In the genomic region with DNA sequence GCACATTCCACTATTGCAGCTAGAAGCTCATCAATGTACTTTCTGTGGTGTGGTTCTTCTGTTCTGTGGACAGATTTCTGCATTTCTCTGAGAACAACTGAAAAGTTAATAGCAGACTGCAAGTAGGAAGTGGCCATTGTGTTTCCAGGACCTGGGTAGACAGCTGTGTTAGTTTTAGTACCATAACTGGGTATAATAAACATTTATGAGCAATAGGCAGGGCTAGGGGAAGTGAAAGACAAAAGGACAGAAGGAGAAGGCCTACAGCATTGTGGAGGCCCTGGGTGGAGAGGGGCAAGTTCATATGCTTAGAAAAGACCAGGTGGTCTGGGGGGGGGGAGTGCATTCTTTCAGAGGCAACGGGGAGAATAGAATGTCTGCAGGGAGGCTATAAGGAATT, we compare ENCODE assay signal across 27 mouse cellular contexts. TPM values are rescaled to one million over a fixed set of nuclear protein-coding genes. Genes with fewer than 3 reads are reported as not detected.
DNase-seq lines count a peak whose midpoint lies in the region; ATAC-seq lines count a peak whose summit lies in the region.
"Had no signal": no experiment of that assay in that cellular context is flagged by ENCODE, and none has a peak within 500 bp of the region (broad histone marks: within the 10 kb centered on the region; RNA-seq: fewer than 3 reads in every experiment).

No protein-coding gene starts in this region.

- peak overlapping the region; percentile 8; the same call in 1 of the 2 replicates for H3K27ac ChIP-seq in heart, embryonic 12.5 days (ENCODE audit: poor library complexity, severe bottlenecking)
- H3K27ac ChIP-seq: embryonic facial prominence, embryonic 12.5 days; forebrain, embryonic 13.5 days; hindbrain, embryonic 15.5 days; liver, embryonic 15.5 days; lung, embryonic 15.5 days; stomach, embryonic 15.5 days had no signal

- H3K4me2 ChIP-seq in heart, embryonic 12.5 days: no peak overlapping the region
- H3K4me2 ChIP-seq: embryonic facial prominence, embryonic 12.5 days; forebrain, embryonic 13.5 days; hindbrain, embryonic 15.5 days; liver, embryonic 15.5 days; lung, embryonic 15.5 days; stomach, embryonic 15.5 days had no signal

- no peaks in the 10 kb centered on the region for H3K27me3 ChIP-seq in heart, embryonic 12.5 days (replicated peaks)
- H3K27me3 ChIP-seq: embryonic facial prominence, embryonic 12.5 days; forebrain, embryonic 13.5 days; hindbrain, embryonic 15.5 days; liver, embryonic 15.5 days; lung, embryonic 15.5 days; Patski; stomach, embryonic 15.5 days had no signal

- no peaks in the 10 kb centered on the region for H3K9me3 ChIP-seq in heart, embryonic 12.5 days (replicated peaks)
- H3K9me3 ChIP-seq: embryonic facial prominence, embryonic 12.5 days; forebrain, embryonic 13.5 days; hindbrain, embryonic 15.5 days; liver, embryonic 15.5 days; lung, embryonic 15.5 days; stomach, embryonic 15.5 days had no signal

- 68% methylated on average over 1 of the region's 1 CpGs for WGBS in heart, embryonic 12.5 days

- peaks cover 69% of the 10 kb centered on the region for H3K4me1 ChIP-seq in heart, embryonic 12.5 days (replicated peaks)

- intact Hi-C loops in heart, postnatal 36 days (cut with DNase I): no loop called here

- no peak for ATAC-seq in heart, embryonic 12.5 days (ENCODE audit: insufficient number of reproducible peaks, low FRiP score)
- peak; percentile 76 for ATAC-seq in megakaryocyte, adult 5-6 weeks (ENCODE audit: poor library complexity, severe bottlenecking)
- ATAC-seq: forebrain, embryonic 13.5 days; Patski had no signal

- no peak for DNase-seq in heart, postnatal 36 days
- DNase-seq in spleen, postnatal 36 days (ENCODE audit: low spot score in 2 of 2): peak; percentile 5 to 20
- no peak for DNase-seq in spleen, postnatal 10 days (ENCODE audit: low spot score in 2 of 2)
- DNase-seq in embryo, embryonic 10 days (ENCODE audit: low spot score): no peak
- DNase-seq in retina, embryonic 14.5 days (ENCODE audit: low spot score): no peak
- DNase-seq in left cerebral cortex, adult 8-10 months (ENCODE audit: low spot score in 2 of 2): no peak
- DNase-seq: adrenal gland, postnatal 36 days; cerebellum, adult 11 months; cerebellum, postnatal 10 days; gastrocnemius, postnatal 14 days; heart, postnatal 4 days; kidney, postnatal 25 days; layer of hippocampus, postnatal 36 days; lung, postnatal 36 days; right cerebral cortex, postnatal 14 days; spleen, adult 18-20 months; thymus, postnatal 25 days had no signal

- no peaks in the 10 kb centered on the region for H3K36me3 ChIP-seq in heart, embryonic 12.5 days
- H3K36me3 ChIP-seq: embryonic facial prominence, embryonic 12.5 days; hindbrain, embryonic 15.5 days; liver, embryonic 15.5 days; lung, embryonic 15.5 days; stomach, embryonic 15.5 days had no signal

- no peak overlapping the region for H3K4me3 ChIP-seq in heart, embryonic 12.5 days
- H3K4me3 ChIP-seq: embryonic facial prominence, embryonic 12.5 days; erythroblast, embryonic 14.5 days; forebrain, embryonic 13.5 days; hindbrain, embryonic 15.5 days; liver, embryonic 15.5 days; lung, embryonic 15.5 days; stomach, embryonic 15.5 days had no signal

- H3K9ac ChIP-seq in heart, embryonic 12.5 days: 0 out of 2 replicates have a peak overlapping the region, but pooled peaks have one; percentile 28
- H3K9ac ChIP-seq: embryonic facial prominence, embryonic 12.5 days; forebrain, embryonic 13.5 days; hindbrain, embryonic 15.5 days; liver, embryonic 15.5 days; lung, embryonic 15.5 days; stomach, embryonic 15.5 days had no signal

RNA-seq across cellular contexts. Expression of a gene that starts 8.8 kb away (rescaled TPM):
- 50.6 and 52.7 TPM in 2 replicates for polyA plus RNA-seq in heart, embryonic 12.5 days (2016; fragmentation: Nextera tagmentation; extraction: Ambion mirVana)
- total RNA-seq in heart, postnatal 36 days (2021): 10 to 100 TPM; 12.8 to 13.7 TPM
- total RNA-seq in megakaryocyte, adult 5-6 weeks (2015): 2.2 and 5.0 TPM in 2 replicates
- 2.8 and 3.7 TPM in 2 replicates for total RNA-seq in megakaryocyte, adult 5-6 weeks (2017)
- total RNA-seq in left cerebral cortex, adult 8-10 months (2022): 10 to 100 TPM; 23.4 to 29.2 (median 25.6) TPM

Comparison
In these comparisons a context has a peak if more than half of its experiments do, and no peak if none do; other contexts are left out.
1. DNase-seq: peak in spleen, postnatal 36 days (2 of 2); none in heart, postnatal 36 days (0 of 2), spleen, postnatal 10 days (0 of 2), embryo, embryonic 10 days (single experiment), retina, embryonic 14.5 days (single experiment) and left cerebral cortex, adult 8-10 months (0 of 2).